Mouse (Mus musculus) spleen, adult 2 months (tissue): ENCODE data around the gene Mib2.

Experiments
- CTCF ChIP-seq: fragments of 200-500 bp; IDR thresholded peaks from 2 replicates; pipeline ENCODE4 v1.5.1; 2011; ENCODE audit warnings: mild to moderate bottlenecking, inconsistent platforms; ENCODE audit not compliant: insufficient read depth, insufficient read length, insufficient replicate concordance; ENCODE audit errors: extremely low read depth
- POLR2A ChIP-seq: fragments of 200-500 bp; IDR thresholded peaks from 2 replicates; pipeline ENCODE4 v1.6.1; 2011; ENCODE audit warnings: low read depth, low read length, inconsistent platforms

DNA sequence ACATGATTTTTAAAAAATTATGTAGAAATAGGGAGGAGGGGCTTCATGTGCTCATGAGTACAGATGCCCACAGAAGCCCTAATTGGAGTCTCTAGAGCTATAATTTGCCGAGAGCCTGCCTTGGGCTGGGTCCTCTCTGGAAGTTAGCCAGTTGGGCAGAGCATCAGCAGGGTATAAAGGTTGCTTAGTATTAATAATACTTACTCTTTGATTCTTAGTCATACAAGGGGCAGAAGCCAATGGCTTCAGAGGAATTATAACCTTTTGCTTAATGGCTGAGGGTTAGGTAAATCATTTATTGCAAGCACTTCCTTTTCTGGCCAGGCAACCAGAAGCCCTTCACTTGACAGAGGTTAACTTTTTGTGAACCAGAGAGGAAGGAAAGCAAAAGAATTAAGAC is 25.5 kb downstream of the Mib2 start:
- TF ChIP-seq CTCF (no peak), POLR2A (no peak)
